Comparison of ENCODE assay signal across 9 mouse cellular contexts in genomic region chr10:45104098-45104497, GRCm38 (mm10). TPM values are rescaled to one million over a fixed set of nuclear protein-coding genes. Genes with fewer than 3 reads are reported as not detected.
DNase-seq lines count a peak whose midpoint lies in the region; ATAC-seq and TF ChIP-seq lines count a peak whose summit lies in the region.
"Had no signal": no experiment of that assay in that cellular context is flagged by ENCODE, and none has a peak within 500 bp of the region (broad histone marks: within the 10 kb centered on the region; RNA-seq: fewer than 3 reads in every experiment).

No protein-coding gene starts in this region.

- ATAC-seq in midbrain, embryonic 14.5 days (ENCODE audit: low FRiP score, low TSS enrichment): peak; percentile 65
- ATAC-seq in megakaryocyte, adult 5-6 weeks (ENCODE audit: poor library complexity, severe bottlenecking): no peak

- intact Hi-C loops in gastrocnemius, adult 2 months (cut with DNase I): no loop called here
- intact Hi-C loops in heart, adult 2 months (cut with DNase I): loop anchor here (5.0 kb wide), 1 partner anchor 408 kb away; no protein-coding TSS in a partner anchor

- H3K4me2 ChIP-seq in midbrain, embryonic 14.5 days (ENCODE audit: low read length): no peak overlapping the region
- H3K4me2 ChIP-seq: liver, embryonic 13.5 days had no signal

- H3K4me3 ChIP-seq in gastrocnemius, adult 2 months: no peak overlapping the region
- H3K4me3 ChIP-seq in bone marrow, adult 2 months (replicated peaks; ENCODE audit: control insufficient read depth, low read depth, low read length): no peak overlapping the region
- no peak overlapping the region for H3K4me3 ChIP-seq in heart, adult 2 months
- H3K4me3 ChIP-seq in midbrain, embryonic 14.5 days (replicated peaks; ENCODE audit: low read depth, low read length): no peak overlapping the region
- H3K4me3 ChIP-seq: liver, embryonic 13.5 days had no signal

- H3K4me1 ChIP-seq in bone marrow, adult 2 months (ENCODE audit: control insufficient read depth, insufficient read depth, low read length): peaks cover 1% of the 10 kb centered on the region; the same call in 1 of the 2 replicates
- H3K4me1 ChIP-seq in heart, adult 2 months (ENCODE audit: control insufficient read depth, insufficient read depth, low read length): peaks cover 3% of the 10 kb centered on the region
- H3K4me1 ChIP-seq in midbrain, embryonic 14.5 days (ENCODE audit: control insufficient read depth, insufficient read depth, low read length): peaks cover 10% of the 10 kb centered on the region

- H3K27me3 ChIP-seq in heart, adult 2 months (ENCODE audit: control insufficient read depth, insufficient read depth, low read length): no peaks in the 10 kb centered on the region
- no peaks in the 10 kb centered on the region for H3K27me3 ChIP-seq in midbrain, embryonic 14.5 days (ENCODE audit: control insufficient read depth, insufficient read depth, low read length)
- H3K27me3 ChIP-seq: liver, embryonic 13.5 days had no signal

- H3K27ac ChIP-seq in gastrocnemius, adult 2 months: no peak overlapping the region
- H3K27ac ChIP-seq in bone marrow, adult 2 months (ENCODE audit: control insufficient read depth, insufficient read depth, low read depth, low read length, poor library complexity): peak overlapping the region; percentile 82; the same call in 1 of the 2 replicates
- H3K27ac ChIP-seq in heart, adult 2 months: peak overlapping the region; percentile 54
- H3K27ac ChIP-seq in midbrain, embryonic 14.5 days (replicated peaks; ENCODE audit: low read depth, low read length): peak overlapping the region; percentile 72
- H3K27ac ChIP-seq: liver, embryonic 13.5 days had no signal

- 65% methylated on average over 7 of the region's 7 CpGs for WGBS in bone marrow, adult 2 months
- WGBS in heart, adult 2 months: 36% methylated on average over 7 of the region's 7 CpGs
- WGBS in midbrain, embryonic 14.5 days: 37% methylated on average over 7 of the region's 7 CpGs

- no peaks in the 10 kb centered on the region for H3K79me2 ChIP-seq in heart, adult 2 months (replicated peaks; ENCODE audit: control insufficient read depth, insufficient read depth, low read length)

- no peak for TF ChIP-seq POLR2A in bone marrow, adult 2 months (IDR thresholded peaks at IDR 0.05; ENCODE audit: borderline replicate concordance, control insufficient read depth, low read depth, low read length)
- TF ChIP-seq POLR2A in heart, adult 2 months (IDR thresholded peaks at IDR 0.05; ENCODE audit: insufficient read depth, low read depth, low read length): no peak

- H3K9me3 ChIP-seq in midbrain, embryonic 14.5 days (ENCODE audit: control insufficient read depth, low read length): no peaks in the 10 kb centered on the region
- H3K9me3 ChIP-seq: liver, embryonic 13.5 days had no signal

- no peak for TF ChIP-seq EP300 in heart, adult 2 months (IDR thresholded peaks at IDR 0.05; ENCODE audit: insufficient read depth, low read depth, low read length)

- no peaks in the 10 kb centered on the region for H3K36me3 ChIP-seq in heart, adult 2 months (ENCODE audit: control insufficient read depth, insufficient read depth, low read length)
- peaks cover 38% of the 10 kb centered on the region for H3K36me3 ChIP-seq in midbrain, embryonic 14.5 days (ENCODE audit: control insufficient read depth, insufficient read depth, low read length)

- TF ChIP-seq CTCF in gastrocnemius, adult 2 months (IDR thresholded peaks at IDR 0.05): no peak
- TF ChIP-seq CTCF in bone marrow, adult 2 months (IDR thresholded peaks at IDR 0.05; ENCODE audit: control insufficient read depth, insufficient read depth, low read length): no peak
- TF ChIP-seq CTCF in heart, adult 2 months (IDR thresholded peaks at IDR 0.05): no peak

- peak; percentile 13 for DNase-seq in gastrocnemius, adult 18-20 months (ENCODE audit: low spot score)
- DNase-seq in gastrocnemius, adult 2 months: no peak
- peak; percentile 40 to 55 for DNase-seq in heart, adult 2 months
- peak; percentile 45 for DNase-seq in kidney, adult 18-20 months
- DNase-seq in midbrain, embryonic 14.5 days: peak; percentile 78
- DNase-seq in right cerebral cortex, postnatal 25 days: no peak
- DNase-seq: liver, embryonic 13.5 days had no signal

- H3K9ac ChIP-seq in heart, adult 2 months (ENCODE audit: low read depth, low read length): no peak overlapping the region
- no peak overlapping the region for H3K9ac ChIP-seq in midbrain, embryonic 14.5 days (replicated peaks; ENCODE audit: low read length)
- H3K9ac ChIP-seq: liver, embryonic 13.5 days had no signal

RNA-seq across cellular contexts. Expression of gene Prep, which starts 37.1 kb away (rescaled TPM):
- total RNA-seq in gastrocnemius, adult 18-20 months (2021): 1 to 10 TPM; 6.0 to 6.9 TPM
- total RNA-seq in gastrocnemius, adult 2 months (2021): 1 to 10 TPM; 6.4 to 7.3 TPM
- polyA plus RNA-seq in bone marrow, adult 2 months (2011; ENCODE audit: insufficient read depth, insufficient read length, low replicate concordance, missing spikeins): 2.7 and 4.9 TPM in 2 replicates
- total RNA-seq in heart, adult 2 months (2021): 10 to 100 TPM; 12.1 to 13.8 TPM
- 7.9 and 11.8 TPM in 2 replicates for polyA plus RNA-seq in heart, adult 2 months (2012; rRNA removed)
- polyA plus RNA-seq in midbrain, embryonic 14.5 days (2014; fragmentation: Nextera tagmentation; extraction: Ambion mirVana): 17.1 and 23.6 TPM in 2 replicates
- total RNA-seq in megakaryocyte, adult 5-6 weeks (2015): 5.5 and 6.9 TPM in 2 replicates
- 8.7 and 9.8 TPM in 2 replicates for total RNA-seq in megakaryocyte, adult 5-6 weeks (2017)

Comparison
In these comparisons a context has a peak if more than half of its experiments do, and no peak if none do; other contexts are left out.
1. DNase-seq: peak in gastrocnemius, adult 18-20 months (single experiment), heart, adult 2 months (2 of 2), kidney, adult 18-20 months (single experiment) and midbrain, embryonic 14.5 days (single experiment); none in gastrocnemius, adult 2 months (single experiment) and right cerebral cortex, postnatal 25 days (single experiment).